Mouse (Mus musculus): Measurements from ENCODE around the gene Hus1. TPM values are rescaled to one million over a fixed set of nuclear protein-coding genes. Genes with fewer than 3 reads are reported as not detected.

Gene Hus1
- 6.2 and 6.3 TPM in 2 replicates for polyA plus RNA-seq (2021; fragmentation: Nextera tagmentation)
- long read RNA-seq, experiment 1, full-length matches to known transcripts, result 4 of 14 reads
- long read RNA-seq, experiment 1, partial matches to known transcripts, result 1 of 14 reads
- long read RNA-seq, experiment 1, other reads (novel, unspliced or antisense), result 9 of 14 reads
- long read RNA-seq, experiment 2, full-length matches to known transcripts, result 8 of 28 reads
- long read RNA-seq, experiment 2, partial matches to known transcripts, result 12 of 28 reads
- long read RNA-seq, experiment 2, other reads (novel, unspliced or antisense), result 8 of 28 reads

GRCm38 (mm10) chr11:9010853-9011339 is at the start of gene Hus1:
Hus1 (minus strand) TSS chr11:9011191.

GRCm38 (mm10) chr11:9048703-9049060 is 37.7 kb upstream of the Hus1 start, which contains the start of gene Sun3:
Sun3 (minus strand) TSS chr11:9048991.

GRCm38 (mm10) chr11:9048011-9048702 is 37.2 kb upstream of the Hus1 start, which contains the start of gene Gm11992:
Gm11992 (plus strand) TSS chr11:9048594.

GRCm38 (mm10) chr11:8973166-8973565 is 37.8 kb downstream of the Hus1 start, which contains the start of gene Pkd1l1:
Pkd1l1 (minus strand) TSS chr11:8973266.

Other genes starting within 250 kb of the Hus1 start
- gene Pkd1l1, start 37.9 kb downstream of the Hus1 start, polyA plus RNA-seq (2021; fragmentation: Nextera tagmentation), result 0.16 TPM in 1 of 2 replicates, not detected in the other
- gene Gm11992, start 37.4 kb upstream of the Hus1 start, polyA plus RNA-seq (2021; fragmentation: Nextera tagmentation), result 2.8 and 5.2 TPM in 2 replicates
- 0.36 and 0.38 TPM in 2 replicates for gene Sun3, start 37.8 kb upstream of the Hus1 start, polyA plus RNA-seq (2021; fragmentation: Nextera tagmentation)
- gene Upp1, start 106.9 kb upstream of the Hus1 start, polyA plus RNA-seq (2021; fragmentation: Nextera tagmentation), result 5.8 and 9.2 TPM in 2 replicates
- gene Abca13, start 180.8 kb upstream of the Hus1 start, polyA plus RNA-seq (2021; fragmentation: Nextera tagmentation), result 0.01 TPM in 2 replicates